Mouse (Mus musculus) C2C12 (cell line): ENCODE results near the gene Acer3.

Experiments
- CTCF ChIP-seq: IDR thresholded peaks from one replicate; pipeline ENCODE4 v1.5.1; 2011; ENCODE audit not compliant: control insufficient read depth, insufficient read depth, insufficient read length
- MAX ChIP-seq: IDR thresholded peaks from one replicate; pipeline ENCODE4 v1.6.1; 2011; ENCODE audit warnings: mild to moderate bottlenecking, control low read depth
- USF1 ChIP-seq: IDR thresholded peaks from one replicate; pipeline ENCODE4 v1.6.1; 2011; ENCODE audit warnings: low read depth, mild to moderate bottlenecking, control low read depth, moderate library complexity

- TF ChIP-seq CTCF (no peak), MAX (peak; percentile 24), USF1 (no peak)
Observed at GRCm38 (mm10) chr7:98361063-98361652, 40.1 kb upstream of the Acer3 start, which contains the start of gene Tsku.
